In genomic region chr9:46272677-46273454, GRCm38 (mm10) we compare ENCODE assay signal across 8 mouse cellular contexts. TPM values are rescaled to one million over a fixed set of nuclear protein-coding genes. Genes with fewer than 3 reads are reported as not detected.
DNase-seq lines count a peak whose midpoint lies in the region; ATAC-seq and TF ChIP-seq lines count a peak whose summit lies in the region.

Gene Zpr1, plus strand, starts transcription at chr9:46273064.

- peaks cover 22% of the 10 kb centered on the region for H3K4me1 ChIP-seq in hindbrain, embryonic 13.5 days (replicated peaks)

- POLR2A ChIA-PET in Patski (lab: Charles Lee), result interaction anchor here (0.5 to 2.2 kb wide), 2 partner anchors 10 to 253 kb away, joined by 4 to 6 read pairs; partner anchors contain the start of gene Bud13

- no peaks in the 10 kb centered on the region for H3K9me3 ChIP-seq in hindbrain, embryonic 13.5 days

- peak within 1 kb of the TSS; percentile 96 for H3K4me2 ChIP-seq in hindbrain, embryonic 13.5 days

- H3K4me3 ChIP-seq in hindbrain, embryonic 13.5 days, result peak within 1 kb of the TSS; percentile 87

- H3K27ac ChIP-seq in hindbrain, embryonic 13.5 days, result peak within 1 kb of the TSS; percentile 71

- DNase-seq in Patski (ENCODE audit: low read depth, low spot score), result peak; percentile 56
- peak; percentile 85 to 89 for DNase-seq in cerebellum, postnatal 14 days
- DNase-seq in frontal cortex, postnatal 14 days (ENCODE audit: low spot score in 2 of 2), result peak; percentile 80 to 82
- peak; percentile 69 to 72 for DNase-seq in layer of hippocampus, postnatal 25 days (ENCODE audit: extremely low spot score in 1 of 2, low spot score in 1 of 2)
- peak; percentile 94 for DNase-seq in lung, postnatal 25 days (ENCODE audit: low spot score)
- peak; percentile 93 for DNase-seq in retina, embryonic 14.5 days (ENCODE audit: low spot score)
- DNase-seq in thymus, postnatal 4 days, result peak; percentile 89

- ATAC-seq in Patski, result peak; percentile 82
- peak; percentile 95 for ATAC-seq in hindbrain, embryonic 13.5 days (ENCODE audit: low FRiP score)

- CTCF ChIA-PET in Patski (lab: Charles Lee), result interaction anchor here (1.1 to 1.7 kb wide), 2 partner anchors 9 to 10 kb away, joined by 3 to 6 read pairs; partner anchors contain the start of gene Bud13

- peak within 1 kb of the TSS; percentile 83 for H3K9ac ChIP-seq in hindbrain, embryonic 13.5 days

- H3K27me3 ChIP-seq in Patski, result peaks cover 14% of the 10 kb centered on the region
- H3K27me3 ChIP-seq in hindbrain, embryonic 13.5 days, result peaks cover 36% of the 10 kb centered on the region

- in situ Hi-C loops in Patski (cut with MboI; ENCODE audit: low pct_unique_long_range_greater_than_20kb), result no loop called here

- peaks cover 36% of the 10 kb centered on the region for H3K36me3 ChIP-seq in hindbrain, embryonic 13.5 days

- TF ChIP-seq CTCF in Patski (IDR thresholded peaks at IDR 0.05), result no peak

- WGBS in hindbrain, embryonic 13.5 days, result 7% methylated on average over 45 of the region's 45 CpGs

RNA-seq across cellular contexts. Expression of gene Zpr1, which starts in this region (rescaled TPM):
- 55.1 TPM for polyA plus RNA-seq in Patski (2021)
- 60.2 and 61.1 TPM in 2 replicates for polyA plus RNA-seq in hindbrain, embryonic 13.5 days (2015; fragmentation: Nextera tagmentation; extraction: Ambion mirVana)
- total RNA-seq in layer of hippocampus, postnatal 25 days (2021), result 10 to 100 TPM; 32.3 to 32.4 TPM

Comparison
In these comparisons a context has a peak if more than half of its experiments do, and no peak if none do; other contexts are left out.
1. Peak in every context shown above with its lines: DNase-seq, ATAC-seq, H3K4me3 ChIP-seq and H3K27ac ChIP-seq.